Mouse (Mus musculus): Measurements from ENCODE around the gene Dph2. TPM values are rescaled to one million over a fixed set of nuclear protein-coding genes. Genes with fewer than 3 reads are reported as not detected.

Dph2 gene
- polyA plus RNA-seq, 2 experiments, result 17.0 to 18.4 TPM

GRCm38 (mm10) chr4:117860570-117860969 lies 31.3 kb downstream of the Dph2 start:
- Histone ChIP-seq H3K27ac (replicated peaks; ENCODE audit: low read depth, low read length) (no peak overlapping the region), H3K9me3 (ENCODE audit: control insufficient read depth, low read length) (no peaks in the 10 kb centered on the region), H3K4me1 (ENCODE audit: control insufficient read depth, insufficient read depth, low read length) (no peaks in the 10 kb centered on the region), H3K36me3 (ENCODE audit: control insufficient read depth, insufficient read depth, low read length) (peaks cover 19% of the 10 kb centered on the region), H3K4me3 (replicated peaks; ENCODE audit: low read length) (no peak overlapping the region), H3K4me2 (replicated peaks; ENCODE audit: low read depth, low read length, severe bottlenecking) (no peak overlapping the region), H3K9ac (ENCODE audit: low read depth, low read length, severe bottlenecking) (no peak overlapping the region), H3K27me3 (ENCODE audit: control insufficient read depth, insufficient read depth, low read length) (no peaks in the 10 kb centered on the region)
- 81% methylated on average over 9 of the region's 9 CpGs for WGBS
- ATAC-seq (ENCODE audit: low FRiP score, low read depth) (no peak), DNase-seq (ENCODE audit: low spot score) (no peak)
- no peak for TF ChIP-seq POLR2A (IDR thresholded peaks at IDR 0.05; ENCODE audit: borderline replicate concordance, extremely low read depth, insufficient read depth, insufficient read length)

- H3K9ac ChIP-seq (ENCODE audit: low read depth, low read length, severe bottlenecking), result no peak overlapping the region
- WGBS, result 74% methylated on average over 3 of the region's 3 CpGs
- H3K27me3 ChIP-seq (ENCODE audit: control insufficient read depth, insufficient read depth, low read length), result no peaks in the 10 kb centered on the region
- no peak for ATAC-seq (ENCODE audit: low FRiP score, low read depth)
- no peak overlapping the region for H3K4me2 ChIP-seq (replicated peaks; ENCODE audit: low read depth, low read length, severe bottlenecking)
- DNase-seq (ENCODE audit: low spot score), result no peak
- no peak for TF ChIP-seq POLR2A (IDR thresholded peaks at IDR 0.05; ENCODE audit: borderline replicate concordance, extremely low read depth, insufficient read depth, insufficient read length)
- no peaks in the 10 kb centered on the region for H3K9me3 ChIP-seq (ENCODE audit: control insufficient read depth, low read length)
- no peak overlapping the region for H3K4me3 ChIP-seq (replicated peaks; ENCODE audit: low read length)
- H3K36me3 ChIP-seq (ENCODE audit: control insufficient read depth, insufficient read depth, low read length), result peaks cover 15% of the 10 kb centered on the region
- H3K4me1 ChIP-seq (ENCODE audit: control insufficient read depth, insufficient read depth, low read length), result no peaks in the 10 kb centered on the region
- H3K27ac ChIP-seq (replicated peaks; ENCODE audit: low read depth, low read length), result no peak overlapping the region
Observed at GRCm38 (mm10) chr4:117858794-117859193, 33.0 kb downstream of the Dph2 start.

- H3K4me2 ChIP-seq (replicated peaks; ENCODE audit: low read depth, low read length, severe bottlenecking), result no peak overlapping the region
- H3K27ac ChIP-seq (replicated peaks; ENCODE audit: low read depth, low read length), result no peak overlapping the region
- TF ChIP-seq POLR2A (IDR thresholded peaks at IDR 0.05; ENCODE audit: borderline replicate concordance, extremely low read depth, insufficient read depth, insufficient read length), result no peak
- no peak overlapping the region for H3K9ac ChIP-seq (ENCODE audit: low read depth, low read length, severe bottlenecking)
- no peak for DNase-seq (ENCODE audit: low spot score)
- peaks cover 15% of the 10 kb centered on the region for H3K36me3 ChIP-seq (ENCODE audit: control insufficient read depth, insufficient read depth, low read length)
- no peak overlapping the region for H3K4me3 ChIP-seq (replicated peaks; ENCODE audit: low read length)
- no peaks in the 10 kb centered on the region for H3K4me1 ChIP-seq (ENCODE audit: control insufficient read depth, insufficient read depth, low read length)
- no peaks in the 10 kb centered on the region for H3K9me3 ChIP-seq (ENCODE audit: control insufficient read depth, low read length)
- 69% methylated on average over 9 of the region's 9 CpGs for WGBS
- no peaks in the 10 kb centered on the region for H3K27me3 ChIP-seq (ENCODE audit: control insufficient read depth, insufficient read depth, low read length)
- ATAC-seq (ENCODE audit: low FRiP score, low read depth), result no peak
Observed at GRCm38 (mm10) chr4:117855146-117855545, 36.7 kb downstream of the Dph2 start.

- Histone ChIP-seq H3K9ac (ENCODE audit: low read depth, low read length, severe bottlenecking) (no peak overlapping the region), H3K27ac (replicated peaks; ENCODE audit: low read depth, low read length) (no peak overlapping the region), H3K4me1 (ENCODE audit: control insufficient read depth, insufficient read depth, low read length) (no peaks in the 10 kb centered on the region), H3K4me3 (replicated peaks; ENCODE audit: low read length) (no peak overlapping the region), H3K27me3 (ENCODE audit: control insufficient read depth, insufficient read depth, low read length) (no peaks in the 10 kb centered on the region), H3K9me3 (ENCODE audit: control insufficient read depth, low read length) (no peaks in the 10 kb centered on the region), H3K4me2 (replicated peaks; ENCODE audit: low read depth, low read length, severe bottlenecking) (no peak overlapping the region), H3K36me3 (ENCODE audit: control insufficient read depth, insufficient read depth, low read length) (peaks cover 16% of the 10 kb centered on the region)
- WGBS, result 85% methylated on average over 10 of the region's 10 CpGs
- no peak for TF ChIP-seq POLR2A (IDR thresholded peaks at IDR 0.05; ENCODE audit: borderline replicate concordance, extremely low read depth, insufficient read depth, insufficient read length)
- ATAC-seq (ENCODE audit: low FRiP score, low read depth) (no peak), DNase-seq (ENCODE audit: low spot score) (no peak)
Observed at GRCm38 (mm10) chr4:117852152-117852868, 39.5 kb downstream of the Dph2 start.

- TF ChIP-seq POLR2A (IDR thresholded peaks at IDR 0.05; ENCODE audit: borderline replicate concordance, extremely low read depth, insufficient read depth, insufficient read length), result no peak
- Histone ChIP-seq H3K9me3 (ENCODE audit: control insufficient read depth, low read length) (no peaks in the 10 kb centered on the region), H3K4me2 (replicated peaks; ENCODE audit: low read depth, low read length, severe bottlenecking) (no peak overlapping the region), H3K9ac (ENCODE audit: low read depth, low read length, severe bottlenecking) (no peak overlapping the region), H3K36me3 (ENCODE audit: control insufficient read depth, insufficient read depth, low read length) (peaks cover 13% of the 10 kb centered on the region; the same call in 1 of the 2 replicates), H3K27me3 (ENCODE audit: control insufficient read depth, insufficient read depth, low read length) (no peaks in the 10 kb centered on the region), H3K27ac (replicated peaks; ENCODE audit: low read depth, low read length) (no peak overlapping the region), H3K4me1 (ENCODE audit: control insufficient read depth, insufficient read depth, low read length) (no peaks in the 10 kb centered on the region), H3K4me3 (replicated peaks; ENCODE audit: low read length) (no peak overlapping the region)
- DNase-seq (ENCODE audit: low spot score) (no peak), ATAC-seq (ENCODE audit: low FRiP score, low read depth) (no peak)
- 73% methylated on average over 7 of the region's 7 CpGs for WGBS
Observed at GRCm38 (mm10) chr4:117850871-117851270, 41.0 kb downstream of the Dph2 start.
